Mouse (Mus musculus) kidney, embryonic 16.5 days (tissue): Measurements from ENCODE around the gene Aoc2. TPM values are rescaled to one million over a fixed set of nuclear protein-coding genes. Genes with fewer than 3 reads are reported as not detected.
"Not testable (repeated sequence)": the region's sequence is repeated elsewhere in the genome, so short reads cannot be mapped to it uniquely, and the experiment has no call there.

Experiments
- ATAC-seq: fragments of 200-750 bp; cut with Nextera tagmentation; 2 replicates; pipeline ENCODE4 v1.8.0; 2017; ENCODE audit warnings: moderate TSS enrichment; ENCODE audit not compliant: low FRiP score, low TSS enrichment
- H3K27ac ChIP-seq: fragments of 300-500 bp; sonication (generic); 2 replicates; pipeline ENCODE4 v1.5.1; 2014; ENCODE audit warnings: low read length
- H3K27me3 ChIP-seq: fragments of 300-500 bp; sonication (generic); 2 replicates; pipeline ENCODE4 v1.6.1; 2014; ENCODE audit warnings: low read length, control low read depth, mixed read lengths; ENCODE audit not compliant: insufficient read depth
- H3K36me3 ChIP-seq: fragments of 300-500 bp; sonication (generic); 2 replicates; pipeline ENCODE4 v1.6.1; 2014; ENCODE audit warnings: low read length, control low read depth, mixed read lengths; ENCODE audit not compliant: insufficient read depth
- H3K4me1 ChIP-seq: fragments of 300-500 bp; sonication (generic); 2 replicates; pipeline ENCODE4 v1.6.1; 2014; ENCODE audit warnings: low read length, control low read depth, mixed read lengths; ENCODE audit not compliant: insufficient read depth
- H3K4me2 ChIP-seq: fragments of 300-500 bp; sonication (generic); replicated peaks from 2 replicates; pipeline ENCODE4 v1.6.1; 2014; ENCODE audit warnings: low read depth, low read length
- H3K4me3 ChIP-seq: fragments of 300-500 bp; sonication (generic); 2 replicates; pipeline ENCODE4 v1.5.1; 2014; ENCODE audit warnings: mild to moderate bottlenecking, low read length
- H3K9ac ChIP-seq: fragments of 300-500 bp; sonication (generic); replicated peaks from 2 replicates; pipeline ENCODE4 v1.6.1; 2014; ENCODE audit warnings: low read length
- H3K9me3 ChIP-seq: fragments of 300-500 bp; sonication (generic); 2 replicates; pipeline ENCODE4 v1.6.1; 2016; ENCODE audit warnings: low read length, control low read depth
- WGBS: fragments of 180-500 bp; shearing (Covaris S2); extraction: QIAGEN DNeasy Blood & Tissue Kit; methylation state at CpG from one replicate; pipeline ENCODE4 v1.1.7; 2014; 5-methylcytosine and 5-hydroxymethylcytosine counted together
- polyA plus RNA-seq: library from polyadenylated mRNA; unstranded; fragments of >200 nt; fragmentation: Nextera tagmentation; extraction: Ambion mirVana; gene quantifications from 2 replicates; pipeline ENCODE4 v1.2.1, GENCODE M21; 2015

Gene Aoc2
- polyA plus RNA-seq, 1 experiment from 2014 or later = 1.7 TPM

- Histone ChIP-seq H3K4me1 (peaks cover 16% of the 10 kb centered on the region), H3K9me3 (no peaks in the 10 kb centered on the region), H3K4me3 (peak overlapping the region; percentile 94), H3K36me3 (peaks cover 18% of the 10 kb centered on the region), H3K27me3 (no peaks in the 10 kb centered on the region), H3K4me2 (peak overlapping the region; percentile 94), H3K27ac (peak overlapping the region; percentile 78; the same call in 1 of the 2 replicates), H3K9ac (peak overlapping the region; percentile 90)
- ATAC-seq = no peak
- WGBS = 85% methylated on average over 8 of the region's 8 CpGs
Measured at GRCm38 (mm10) chr11:101315082-101315650, 9.7 kb upstream of the Aoc2 start.

- WGBS = under 1% methylated on average over 62 of the region's 62 CpGs
- Histone ChIP-seq H3K4me3 (peak within 1 kb of the TSS; percentile 94), H3K9me3 (no peaks in the 10 kb centered on the region), H3K4me2 (peak within 1 kb of the TSS; percentile 94), H3K27me3 (no peaks in the 10 kb centered on the region), H3K4me1 (peaks cover 16% of the 10 kb centered on the region), H3K36me3 (peaks cover 25% of the 10 kb centered on the region), H3K9ac (peak within 1 kb of the TSS; percentile 90), H3K27ac (peak within 1 kb of the TSS; percentile 78)
- peak; percentile 91 for ATAC-seq
Measured at GRCm38 (mm10) chr11:101315665-101316500, 9.0 kb upstream of the Aoc2 start, which contains the start of gene Psme3. TSS of gene Psme3 (plus strand) at chr11:101316213.

GRCm38 (mm10) chr11:101316501-101316917 is 8.4 kb upstream of the Aoc2 start:
- ATAC-seq = peak; percentile 76
- Histone ChIP-seq H3K4me1 (peaks cover 16% of the 10 kb centered on the region), H3K4me2 (peak overlapping the region; percentile 94), H3K9me3 (no peaks in the 10 kb centered on the region), H3K36me3 (peaks cover 31% of the 10 kb centered on the region), H3K9ac (peak overlapping the region; percentile 90), H3K27me3 (no peaks in the 10 kb centered on the region), H3K27ac (peak overlapping the region; percentile 78), H3K4me3 (peak overlapping the region; percentile 94)
- WGBS = under 1% methylated on average over 17 of the region's 17 CpGs

GRCm38 (mm10) chr11:101323609-101324008 is 1.3 kb upstream of the Aoc2 start:
- 15% methylated on average over 4 of the region's 4 CpGs for WGBS
- no peak overlapping the region for H3K4me3 ChIP-seq
- H3K4me2 ChIP-seq = no peak overlapping the region
- H3K9me3 ChIP-seq = no peaks in the 10 kb centered on the region
- H3K9ac ChIP-seq = no peak overlapping the region
- H3K36me3 ChIP-seq = peaks cover 53% of the 10 kb centered on the region
- H3K4me1 ChIP-seq = no peaks in the 10 kb centered on the region
- 0 out of 2 replicates have a peak, but pooled peaks have one; percentile 50 for ATAC-seq
- H3K27me3 ChIP-seq = no peaks in the 10 kb centered on the region
- H3K27ac ChIP-seq = no peak overlapping the region

- not testable (repeated sequence) for H3K9ac ChIP-seq, H3K4me1 ChIP-seq, H3K4me2 ChIP-seq, ATAC-seq, H3K27ac ChIP-seq, H3K27me3 ChIP-seq, H3K4me3 ChIP-seq, H3K9me3 ChIP-seq
- WGBS = 93% methylated on average over 11 of the region's 11 CpGs
- peaks cover 38% of the 10 kb centered on the region for H3K36me3 ChIP-seq
Measured at GRCm38 (mm10) chr11:101325201-101325600, 338 bp downstream of the Aoc2 start.

GRCm38 (mm10) chr11:101326147-101326546 is 1.3 kb downstream of the Aoc2 start:
- Histone ChIP-seq H3K4me3 (no peak overlapping the region), H3K4me1 (no peaks in the 10 kb centered on the region), H3K9me3 (no peaks in the 10 kb centered on the region), H3K4me2 (no peak overlapping the region), H3K27me3 (no peaks in the 10 kb centered on the region), H3K27ac (no peak overlapping the region), H3K9ac (no peak overlapping the region), H3K36me3 (peaks cover 29% of the 10 kb centered on the region)
- no peak for ATAC-seq
- WGBS = 90% methylated on average over 11 of the region's 11 CpGs

- Histone ChIP-seq H3K4me3 (no peak overlapping the region), H3K27ac (no peak overlapping the region), H3K27me3 (no peaks in the 10 kb centered on the region), H3K36me3 (peaks cover 18% of the 10 kb centered on the region), H3K9me3 (no peaks in the 10 kb centered on the region), H3K4me1 (no peaks in the 10 kb centered on the region), H3K9ac (no peak overlapping the region), H3K4me2 (no peak overlapping the region)
- ATAC-seq = no peak
- WGBS = 33% methylated on average over 3 of the region's 3 CpGs
Measured at GRCm38 (mm10) chr11:101327311-101327710, 2.4 kb downstream of the Aoc2 start.

GRCm38 (mm10) chr11:101328941-101329635 is 4.2 kb downstream of the Aoc2 start:
- Histone ChIP-seq H3K36me3 (peaks cover 8% of the 10 kb centered on the region), H3K4me3 (no peak overlapping the region), H3K27ac (no peak overlapping the region), H3K9me3 (no peaks in the 10 kb centered on the region), H3K4me1 (no peaks in the 10 kb centered on the region), H3K27me3 (no peaks in the 10 kb centered on the region), H3K4me2 (no peak overlapping the region), H3K9ac (no peak overlapping the region)
- ATAC-seq = no peak
- 87% methylated on average over 6 of the region's 6 CpGs for WGBS

GRCm38 (mm10) chr11:101330371-101330924 is 5.6 kb downstream of the Aoc2 start, which contains the start of gene Aoc3:
TSS of gene Aoc3 (plus strand) at chr11:101330605.
- WGBS = 66% methylated on average over 7 of the region's 7 CpGs
- Histone ChIP-seq H3K9ac (no peak within 1 kb of the TSS), H3K27me3 (no peaks in the 10 kb centered on the region), H3K27ac (peak within 1 kb of the TSS; percentile 8; the same call in 1 of the 2 replicates), H3K36me3 (peaks cover 3% of the 10 kb centered on the region), H3K9me3 (no peaks in the 10 kb centered on the region), H3K4me1 (peaks cover 4% of the 10 kb centered on the region; the same call in 1 of the 2 replicates), H3K4me3 (no peak within 1 kb of the TSS), H3K4me2 (0 out of 2 replicates have a peak within 1 kb of the TSS, but pooled peaks have one; percentile 1)
- no peak for ATAC-seq
